Mouse (Mus musculus) lung, postnatal 0 days (tissue): ENCODE data around the gene Elmsan1. TPM values are rescaled to one million over a fixed set of nuclear protein-coding genes. Genes with fewer than 3 reads are reported as not detected.
"Not testable (repeated sequence)": the region's sequence is repeated elsewhere in the genome, so short reads cannot be mapped to it uniquely, and the experiment has no call there.

ENCODE experiments used
- ATAC-seq: fragments of 200-750 bp; cut with Nextera tagmentation; 2 replicates; pipeline ENCODE4 v1.8.0; 2017; ENCODE audit warnings: moderate library complexity
- DNase-seq: peaks from one replicate; pipeline ENCODE4 v3.0.0-alpha.2; 2016; ENCODE audit warnings: low spot score
- H3K27ac ChIP-seq: fragments of 300-500 bp; sonication (generic); 2 replicates; pipeline ENCODE4 v1.5.1; 2014; ENCODE audit warnings: antibody characterized with exemption, mild to moderate bottlenecking, low read length, mixed read lengths
- H3K27me3 ChIP-seq: fragments of 300-500 bp; sonication (generic); replicated peaks from 2 replicates; pipeline ENCODE4 v1.6.1; 2014; ENCODE audit warnings: low read length, mixed read lengths; ENCODE audit not compliant: insufficient read depth
- H3K36me3 ChIP-seq: fragments of 300-500 bp; sonication (generic); 2 replicates; pipeline ENCODE4 v1.6.1; 2014; ENCODE audit warnings: low read length, mixed read lengths; ENCODE audit not compliant: insufficient read depth
- H3K4me1 ChIP-seq: fragments of 300-500 bp; sonication (generic); 2 replicates; pipeline ENCODE4 v1.6.1; 2014; ENCODE audit warnings: antibody characterized with exemption, low read depth, low read length, mixed read lengths; ENCODE audit not compliant: insufficient read depth
- H3K4me2 ChIP-seq: fragments of 300-500 bp; sonication (generic); replicated peaks from 2 replicates; pipeline ENCODE4 v1.6.1; 2014; ENCODE audit warnings: low read depth, mild to moderate bottlenecking, low read length, moderate library complexity, mixed read lengths
- H3K4me3 ChIP-seq: fragments of 300-500 bp; sonication (generic); 2 replicates; pipeline ENCODE4 v1.5.1; 2014; ENCODE audit warnings: low read depth, low read length
- H3K9ac ChIP-seq: fragments of 300-500 bp; sonication (generic); replicated peaks from 2 replicates; pipeline ENCODE4 v1.6.1; 2014; ENCODE audit warnings: low read depth, mild to moderate bottlenecking
- H3K9me3 ChIP-seq: fragments of 300-500 bp; sonication (generic); 2 replicates; pipeline ENCODE4 v1.6.1; 2016; ENCODE audit warnings: low read length, mixed read lengths
- CTCF ChIP-seq: IDR thresholded peaks from 2 replicates; pipeline ENCODE4 v1.5.1; 2016; ENCODE audit warnings: antibody characterized with exemption, mild to moderate bottlenecking
- EP300 ChIP-seq: IDR thresholded peaks from 2 replicates; pipeline ENCODE4 v1.6.1; 2016; ENCODE audit warnings: antibody characterized with exemption, mild to moderate bottlenecking, control low read depth
- WGBS: fragments of 180-500 bp; shearing (Covaris S2); extraction: QIAGEN DNeasy Blood & Tissue Kit; methylation state at CpG from one replicate; pipeline ENCODE4 v1.1.7; 2014; 5-methylcytosine and 5-hydroxymethylcytosine counted together
- polyA plus RNA-seq: library from polyadenylated mRNA; unstranded; fragments of >200 nt; fragmentation: Nextera tagmentation; extraction: Ambion mirVana; gene quantifications from 2 replicates; pipeline ENCODE4 v1.2.1, GENCODE M21; 2015

The Elmsan1 gene
- polyA plus RNA-seq, 1 experiment from 2014 or later, result 6.7 TPM

DNA sequence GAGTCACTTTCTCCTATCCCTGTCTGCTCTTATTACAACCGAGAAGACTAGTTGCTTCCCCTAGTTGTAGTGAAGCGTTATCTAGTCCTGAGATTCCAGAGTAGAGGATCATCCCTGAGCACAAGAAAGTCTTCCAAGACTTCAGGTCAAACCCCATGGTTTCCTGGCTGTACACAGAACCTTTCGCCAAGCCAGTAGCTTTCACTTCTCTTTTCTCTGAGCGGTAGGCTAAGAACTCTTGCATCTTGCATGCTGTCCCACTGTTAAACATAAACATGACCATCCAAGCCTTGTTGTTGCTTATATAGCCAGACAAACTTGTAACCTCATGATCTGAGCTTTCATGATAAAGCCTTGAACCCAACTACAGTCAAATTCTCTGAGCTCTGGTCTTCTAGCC, 107.9 kb downstream of the Elmsan1 start:
- no peak for ATAC-seq
- TF ChIP-seq EP300 (no peak), CTCF (no peak)

GRCm38 (mm10) chr12:84109924-84110323, 108.8 kb downstream of the Elmsan1 start:
- no peaks in the 10 kb centered on the region for H3K27me3 ChIP-seq
- H3K4me2 ChIP-seq, result no peak overlapping the region
- no peak for ATAC-seq
- 80% methylated on average over 1 of the region's 1 CpGs for WGBS
- H3K36me3 ChIP-seq, result no peaks in the 10 kb centered on the region
- no peak overlapping the region for H3K27ac ChIP-seq
- peaks cover 4% of the 10 kb centered on the region; the same call in 1 of the 2 replicates for H3K4me1 ChIP-seq
- DNase-seq, result no peak
- H3K4me3 ChIP-seq, result no peak overlapping the region
- peak; percentile 20 for TF ChIP-seq CTCF
- TF ChIP-seq EP300, result no peak
- H3K9me3 ChIP-seq, result no peaks in the 10 kb centered on the region
- no peak overlapping the region for H3K9ac ChIP-seq

More for the DNA sequence above, 107.9 kb downstream of the Elmsan1 start:
- no peak overlapping the region for H3K9ac ChIP-seq
- no peaks in the 10 kb centered on the region for H3K9me3 ChIP-seq
- no peaks in the 10 kb centered on the region for H3K27me3 ChIP-seq
- no peaks in the 10 kb centered on the region for H3K36me3 ChIP-seq
- 86% methylated on average over 4 of the region's 4 CpGs for WGBS
- H3K4me2 ChIP-seq, result no peak overlapping the region
- no peak overlapping the region for H3K27ac ChIP-seq
- peaks cover 5% of the 10 kb centered on the region; the same call in 1 of the 2 replicates for H3K4me1 ChIP-seq
- no peak overlapping the region for H3K4me3 ChIP-seq
- DNase-seq, result no peak

- no peak overlapping the region for H3K4me2 ChIP-seq
- no peaks in the 10 kb centered on the region for H3K9me3 ChIP-seq
- H3K27me3 ChIP-seq, result no peaks in the 10 kb centered on the region
- ATAC-seq, result no peak
- H3K9ac ChIP-seq, result no peak overlapping the region
- no peaks in the 10 kb centered on the region for H3K36me3 ChIP-seq
- WGBS, result 35% methylated on average over 1 of the region's 1 CpGs
- no peak for DNase-seq
- no peak for TF ChIP-seq EP300
- no peak for TF ChIP-seq CTCF
- no peaks in the 10 kb centered on the region for H3K4me1 ChIP-seq
- no peak overlapping the region for H3K27ac ChIP-seq
- H3K4me3 ChIP-seq, result no peak overlapping the region
Measured at GRCm38 (mm10) chr12:84107692-84108091, 111.0 kb downstream of the Elmsan1 start.

DNA sequence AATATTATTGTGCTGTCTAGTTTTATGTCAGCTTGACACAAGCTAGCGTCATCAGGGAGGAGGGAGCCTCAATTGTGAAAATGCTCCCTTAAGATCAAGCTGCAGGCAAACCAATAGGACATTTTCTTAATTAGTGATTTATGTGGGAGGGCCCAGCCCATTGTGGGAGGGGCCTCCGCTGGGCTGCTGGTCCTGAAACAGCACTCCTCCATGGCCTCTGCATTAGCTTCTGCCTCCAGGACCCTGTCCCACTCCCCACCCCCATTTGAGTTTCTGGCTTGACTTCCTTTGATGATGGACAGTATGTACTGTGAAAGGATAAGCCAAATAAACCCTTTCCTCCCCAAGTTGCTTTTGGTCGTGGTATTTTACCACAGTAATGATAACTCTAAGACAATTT, 111.7 kb downstream of the Elmsan1 start:
- H3K4me2 ChIP-seq, result no peak overlapping the region
- 69% methylated on average over 3 of the region's 3 CpGs for WGBS
- no peak for DNase-seq
- H3K27ac ChIP-seq, result no peak overlapping the region
- no peak overlapping the region for H3K9ac ChIP-seq
- no peaks in the 10 kb centered on the region for H3K9me3 ChIP-seq
- H3K36me3 ChIP-seq, result no peaks in the 10 kb centered on the region
- H3K4me1 ChIP-seq, result no peaks in the 10 kb centered on the region
- no peaks in the 10 kb centered on the region for H3K27me3 ChIP-seq
- TF ChIP-seq EP300 (no peak), CTCF (no peak)
- H3K4me3 ChIP-seq, result no peak overlapping the region
- no peak for ATAC-seq

GRCm38 (mm10) chr12:84101493-84101845, 117.2 kb downstream of the Elmsan1 start:
- ATAC-seq, result peak; percentile 38; the same call in 1 of the 2 replicates
- Histone ChIP-seq H3K4me1 (no peaks in the 10 kb centered on the region), H3K36me3 (no peaks in the 10 kb centered on the region), H3K27ac (no peak overlapping the region), H3K4me2 (peak overlapping the region; percentile 76), H3K27me3 (no peaks in the 10 kb centered on the region), H3K4me3 (peak overlapping the region; percentile 51), H3K9ac (no peak overlapping the region), H3K9me3 (no peaks in the 10 kb centered on the region)
- DNase-seq, result peak; percentile 17
- TF ChIP-seq EP300, result no peak
- TF ChIP-seq CTCF, result no peak
- 46% methylated on average over 2 of the region's 2 CpGs for WGBS

- not testable (repeated sequence) for H3K9me3 ChIP-seq, H3K4me1 ChIP-seq, H3K36me3 ChIP-seq, H3K27me3 ChIP-seq
- Histone ChIP-seq H3K4me2 (peak within 1 kb of the TSS; percentile 76), H3K4me3 (peak within 1 kb of the TSS; percentile 51), H3K27ac (0 out of 2 replicates have a peak within 1 kb of the TSS, but pooled peaks have one; percentile 32), H3K9ac (peak within 1 kb of the TSS; percentile 36)
- under 1% methylated on average over 62 of the region's 80 CpGs for WGBS
- ATAC-seq (peak; percentile 78), DNase-seq (peak; percentile 67)
- TF ChIP-seq CTCF, result peak; percentile 39
Measured at GRCm38 (mm10) chr12:84100604-84101492, 117.8 kb downstream of the Elmsan1 start, which contains the start of gene Acot6. Gene Acot6, plus strand, starts transcription at chr12:84100654.
